Mouse (Mus musculus) embryonic facial prominence, embryonic 12.5 days (tissue): ENCODE measurements around the gene Ppih. TPM values are rescaled to one million over a fixed set of nuclear protein-coding genes. Genes with fewer than 3 reads are reported as not detected.
"Not testable (repeated sequence)": the region's sequence is repeated elsewhere in the genome, so short reads cannot be mapped to it uniquely, and the experiment has no call there.

Experiments
- ATAC-seq: fragments of 200-750 bp; cut with Nextera tagmentation; 2 replicates; pipeline ENCODE4 v1.8.0; 2017; ENCODE audit not compliant: insufficient number of reproducible peaks, insufficient read depth, low FRiP score, low TSS enrichment
- H3K27ac ChIP-seq: fragments of 300-500 bp; sonication (generic); 2 replicates; pipeline ENCODE4 v1.5.1; 2016; ENCODE audit warnings: mild to moderate bottlenecking
- H3K27me3 ChIP-seq: fragments of 300-500 bp; sonication (generic); 2 replicates; pipeline ENCODE4 v1.6.1; 2016; ENCODE audit warnings: mild to moderate bottlenecking, moderate library complexity
- H3K36me3 ChIP-seq: fragments of 300-500 bp; sonication (generic); 2 replicates; pipeline ENCODE4 v1.6.1; 2016; ENCODE audit warnings: mild to moderate bottlenecking
- H3K4me1 ChIP-seq: fragments of 300-500 bp; sonication (generic); 2 replicates; pipeline ENCODE4 v1.6.1; 2016
- H3K4me2 ChIP-seq: fragments of 300-500 bp; sonication (generic); replicated peaks from 2 replicates; pipeline ENCODE4 v1.6.1; 2016; ENCODE audit warnings: mild to moderate bottlenecking, moderate library complexity
- H3K4me3 ChIP-seq: fragments of 300-500 bp; sonication (generic); 2 replicates; pipeline ENCODE4 v1.5.1; 2016; ENCODE audit warnings: mild to moderate bottlenecking
- H3K9ac ChIP-seq: fragments of 300-500 bp; sonication (generic); 2 replicates; pipeline ENCODE4 v1.6.1; 2016; ENCODE audit warnings: mild to moderate bottlenecking, moderate library complexity
- H3K9me3 ChIP-seq: fragments of 300-500 bp; sonication (generic); 2 replicates; pipeline ENCODE4 v1.6.1; 2016; ENCODE audit warnings: mild to moderate bottlenecking, moderate library complexity
- WGBS: fragments of 180-500 bp; shearing (Covaris S2); methylation state at CpG from one replicate; pipeline ENCODE4 v1.1.7; 2016; 5-methylcytosine and 5-hydroxymethylcytosine counted together
- polyA plus RNA-seq: library from polyadenylated mRNA; unstranded; fragments of >200 nt; fragmentation: Nextera tagmentation; extraction: Ambion mirVana; gene quantifications from 2 replicates; pipeline ENCODE4 v1.2.1, GENCODE M21; 2016

Gene Ppih
- polyA plus RNA-seq, 1 experiment from 2014 or later, result 120 TPM

DNA sequence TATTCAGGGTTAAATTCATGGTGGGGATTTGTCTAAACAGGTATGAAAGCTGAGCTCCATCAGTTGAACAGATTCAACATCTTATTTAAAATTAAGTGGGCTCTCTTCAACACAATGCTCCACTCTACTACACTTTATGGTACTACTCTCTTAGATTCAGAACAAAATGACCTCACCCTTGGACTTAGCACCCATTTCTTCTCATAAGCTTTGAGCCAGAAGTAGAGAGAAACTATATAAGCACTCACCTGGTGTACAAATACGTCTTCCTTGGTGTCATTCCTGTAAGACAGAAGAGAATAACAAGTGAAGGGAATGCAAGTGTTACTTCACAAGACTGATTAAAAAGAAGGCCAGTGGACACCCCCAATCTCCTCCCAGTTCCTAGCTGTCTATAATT, 35.5 kb downstream of the Ppih start:
- 91% methylated on average over 1 of the region's 1 CpGs for WGBS
- peaks cover 52% of the 10 kb centered on the region for H3K36me3 ChIP-seq
- no peaks in the 10 kb centered on the region for H3K4me1 ChIP-seq
- H3K4me3 ChIP-seq, result no peak overlapping the region
- no peaks in the 10 kb centered on the region for H3K9me3 ChIP-seq
- H3K27me3 ChIP-seq, result no peaks in the 10 kb centered on the region
- H3K9ac ChIP-seq, result no peak overlapping the region
- H3K4me2 ChIP-seq, result no peak overlapping the region
- H3K27ac ChIP-seq, result no peak overlapping the region
- no peak for ATAC-seq

DNA sequence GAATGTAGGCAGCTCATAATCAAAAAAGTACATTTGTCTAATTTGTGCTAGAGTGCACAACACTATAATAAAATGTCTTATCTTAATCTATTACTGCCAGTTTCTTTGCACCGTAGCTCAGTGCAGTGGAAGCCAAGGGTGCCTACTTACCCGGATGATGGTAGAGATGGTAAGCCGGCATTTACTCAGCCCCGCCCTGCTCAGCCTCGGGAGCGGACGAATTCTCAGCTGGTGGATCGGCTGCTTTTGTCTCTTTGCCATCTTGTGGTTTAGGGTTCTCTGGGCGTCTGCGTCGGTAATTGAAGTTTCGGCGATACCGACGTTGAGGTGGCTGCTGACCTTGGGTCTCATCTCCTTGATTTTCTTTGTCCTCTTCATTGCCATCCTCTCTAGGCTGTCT, 41.6 kb downstream of the Ppih start:
- not testable (repeated sequence) for H3K4me3 ChIP-seq, H3K4me2 ChIP-seq, ATAC-seq, H3K27ac ChIP-seq, H3K9ac ChIP-seq, H3K4me1 ChIP-seq, H3K9me3 ChIP-seq, H3K27me3 ChIP-seq
- H3K36me3 ChIP-seq, result peaks cover 91% of the 10 kb centered on the region
- 90% methylated on average over 15 of the region's 15 CpGs for WGBS

DNA sequence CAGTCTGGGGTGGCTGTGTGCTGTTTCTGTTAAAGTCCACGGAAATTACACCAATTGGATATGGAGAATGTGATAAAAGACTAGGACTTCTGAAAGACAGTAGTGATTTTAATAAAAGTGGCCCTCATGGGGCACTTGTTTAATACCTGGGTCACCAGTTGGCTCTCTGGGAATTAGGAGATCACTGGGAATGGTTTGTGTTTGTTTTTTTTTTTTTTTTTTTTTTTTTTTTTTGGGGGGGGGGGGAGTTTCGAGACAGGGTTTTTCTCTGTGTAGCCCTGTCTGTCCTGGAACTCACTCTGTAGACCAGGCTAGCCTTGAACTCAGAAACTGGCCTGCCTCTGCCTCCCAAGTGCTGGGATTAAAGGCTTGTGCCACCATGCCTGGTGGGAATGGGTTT, 44.6 kb downstream of the Ppih start:
- peaks cover 89% of the 10 kb centered on the region for H3K36me3 ChIP-seq
- no peak overlapping the region for H3K4me2 ChIP-seq
- H3K27ac ChIP-seq, result no peak overlapping the region
- no peaks in the 10 kb centered on the region for H3K4me1 ChIP-seq
- H3K27me3 ChIP-seq, result no peaks in the 10 kb centered on the region
- no peak overlapping the region for H3K4me3 ChIP-seq
- 81% methylated on average over 2 of the region's 2 CpGs for WGBS
- no peak for ATAC-seq
- H3K9ac ChIP-seq, result no peak overlapping the region
- H3K9me3 ChIP-seq, result no peaks in the 10 kb centered on the region

DNA sequence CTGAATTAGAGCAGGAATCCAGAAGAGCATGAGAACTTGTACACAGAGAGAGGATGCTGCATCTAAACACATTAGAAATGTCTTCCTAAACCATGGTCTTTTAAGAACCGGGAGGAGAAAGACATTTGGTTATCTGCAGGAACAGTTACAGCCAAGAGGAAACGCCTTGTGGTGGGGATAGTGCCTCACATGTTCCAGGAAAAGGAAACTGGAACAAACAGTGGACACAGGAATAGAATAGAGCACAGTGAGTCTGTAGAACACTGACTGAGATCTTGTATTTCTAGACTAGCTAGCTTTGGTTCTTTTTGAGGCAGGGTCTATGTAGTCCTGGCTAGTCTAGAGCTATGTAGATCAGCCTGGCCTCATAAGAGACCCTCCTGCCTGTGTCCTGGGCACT, 45.1 kb downstream of the Ppih start:
- no peak for ATAC-seq
- Histone ChIP-seq H3K4me2 (no peak overlapping the region), H3K27me3 (no peaks in the 10 kb centered on the region), H3K9ac (no peak overlapping the region), H3K4me3 (no peak overlapping the region), H3K9me3 (no peaks in the 10 kb centered on the region), H3K27ac (no peak overlapping the region), H3K4me1 (no peaks in the 10 kb centered on the region), H3K36me3 (peaks cover 91% of the 10 kb centered on the region)
- WGBS, result 81% methylated on average over 2 of the region's 2 CpGs

DNA sequence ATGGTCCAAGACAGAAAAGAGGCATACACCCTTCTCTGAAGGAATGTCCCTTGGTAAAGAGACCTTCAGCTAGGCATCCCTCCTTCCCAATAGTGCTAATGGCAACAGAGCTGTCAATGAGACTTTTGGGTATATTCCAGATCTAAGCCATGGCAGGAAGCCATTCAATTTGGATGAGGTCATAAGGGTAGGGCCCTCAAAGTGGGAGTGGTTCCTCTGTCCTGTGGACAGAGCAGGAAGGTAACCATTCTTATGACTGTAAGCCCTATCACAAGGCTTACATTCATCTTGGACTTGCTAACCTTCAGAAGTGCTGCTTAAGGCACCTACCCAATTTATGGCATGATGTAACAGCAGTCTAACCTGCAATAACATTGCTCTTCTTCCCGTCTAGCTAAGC, 45.7 kb downstream of the Ppih start:
- H3K36me3 ChIP-seq, result peaks cover 89% of the 10 kb centered on the region
- H3K4me1 ChIP-seq, result no peaks in the 10 kb centered on the region
- no peak overlapping the region for H3K9ac ChIP-seq
- no peaks in the 10 kb centered on the region for H3K9me3 ChIP-seq
- WGBS, result 76% methylated on average over 1 of the region's 1 CpGs
- no peak overlapping the region for H3K4me2 ChIP-seq
- no peak for ATAC-seq
- no peak overlapping the region for H3K27ac ChIP-seq
- H3K4me3 ChIP-seq, result no peak overlapping the region
- H3K27me3 ChIP-seq, result no peaks in the 10 kb centered on the region

DNA sequence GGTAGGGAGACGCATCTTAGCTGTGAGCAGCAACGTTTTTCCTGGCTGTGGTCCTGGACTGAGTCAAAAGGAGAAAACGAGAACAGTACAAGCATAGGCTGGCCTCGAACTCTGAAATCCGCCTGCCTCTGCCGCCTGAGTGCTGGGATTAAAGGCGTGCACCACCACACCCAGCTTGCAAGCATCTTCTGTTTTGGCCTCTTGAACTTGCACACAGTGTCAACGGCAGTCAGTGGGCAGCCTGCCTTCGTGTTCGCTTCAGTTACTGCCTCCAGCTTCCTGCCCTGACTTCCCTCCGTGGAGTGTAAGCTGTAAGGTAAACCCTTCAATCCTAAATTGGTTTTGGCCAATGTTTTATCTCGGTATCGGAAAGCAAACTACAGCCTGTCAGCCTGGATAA, 53.7 kb downstream of the Ppih start:
- no peak overlapping the region for H3K4me3 ChIP-seq
- 74% methylated on average over 13 of the region's 13 CpGs for WGBS
- no peaks in the 10 kb centered on the region for H3K4me1 ChIP-seq
- H3K9ac ChIP-seq, result no peak overlapping the region
- ATAC-seq, result no peak
- no peak overlapping the region for H3K4me2 ChIP-seq
- H3K27ac ChIP-seq, result no peak overlapping the region
- H3K36me3 ChIP-seq, result peaks cover 17% of the 10 kb centered on the region
- no peaks in the 10 kb centered on the region for H3K9me3 ChIP-seq
- no peaks in the 10 kb centered on the region for H3K27me3 ChIP-seq

DNA sequence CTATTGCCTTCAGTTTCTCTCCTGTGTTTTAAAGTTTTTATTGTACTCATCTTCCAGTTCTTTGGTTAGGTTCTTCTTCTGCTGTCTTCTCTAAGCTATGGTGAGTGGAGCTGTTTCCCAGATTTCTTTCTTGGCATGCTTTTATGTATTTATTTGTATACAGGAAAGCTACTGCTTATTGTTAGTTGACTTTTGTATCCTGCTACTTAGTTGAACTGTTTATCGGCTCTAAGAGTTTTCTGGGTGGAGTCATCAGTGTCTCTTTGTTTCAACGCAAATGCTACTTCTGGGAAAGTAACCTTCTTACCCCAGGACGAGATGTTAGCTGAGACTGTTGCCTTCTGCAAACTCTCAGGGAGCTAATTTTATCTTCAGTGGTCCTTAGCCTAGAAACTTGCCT, 56.9 kb downstream of the Ppih start:
- no peaks in the 10 kb centered on the region for H3K9me3 ChIP-seq
- no peak for ATAC-seq
- 77% methylated on average over 3 of the region's 3 CpGs for WGBS

DNA sequence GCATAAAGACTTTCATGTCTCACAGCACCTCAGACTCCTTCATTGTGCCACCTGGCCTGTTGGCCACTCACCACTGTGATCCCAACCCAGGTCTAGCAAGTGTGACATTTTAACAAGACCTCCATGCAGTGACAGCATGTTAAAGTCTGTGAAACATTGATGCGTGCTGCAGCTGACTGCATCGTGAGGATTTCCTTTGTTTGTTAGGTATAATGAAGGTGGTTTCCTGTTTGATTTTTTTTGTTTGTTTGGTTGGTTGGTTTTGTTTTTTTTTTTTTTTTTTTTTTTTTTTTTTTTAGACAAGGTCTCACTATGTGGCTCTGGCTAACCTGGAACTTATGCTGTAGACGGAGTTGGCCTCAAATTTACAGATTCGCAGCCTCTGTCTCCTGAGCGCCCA, 57.9 kb downstream of the Ppih start:
- no peak for ATAC-seq
- Histone ChIP-seq H3K27me3 (no peaks in the 10 kb centered on the region), H3K36me3 (no peaks in the 10 kb centered on the region), H3K27ac (no peak overlapping the region), H3K4me1 (no peaks in the 10 kb centered on the region), H3K9ac (no peak overlapping the region), H3K4me3 (no peak overlapping the region), H3K9me3 (no peaks in the 10 kb centered on the region), H3K4me2 (no peak overlapping the region)
- 90% methylated on average over 5 of the region's 5 CpGs for WGBS

More for the DNA sequence above, 56.9 kb downstream of the Ppih start:
- no peaks in the 10 kb centered on the region for H3K4me1 ChIP-seq
- H3K27me3 ChIP-seq, result no peaks in the 10 kb centered on the region
- no peak overlapping the region for H3K4me3 ChIP-seq
- no peak overlapping the region for H3K4me2 ChIP-seq
- H3K27ac ChIP-seq, result no peak overlapping the region
- H3K36me3 ChIP-seq, result no peaks in the 10 kb centered on the region
- no peak overlapping the region for H3K9ac ChIP-seq

DNA sequence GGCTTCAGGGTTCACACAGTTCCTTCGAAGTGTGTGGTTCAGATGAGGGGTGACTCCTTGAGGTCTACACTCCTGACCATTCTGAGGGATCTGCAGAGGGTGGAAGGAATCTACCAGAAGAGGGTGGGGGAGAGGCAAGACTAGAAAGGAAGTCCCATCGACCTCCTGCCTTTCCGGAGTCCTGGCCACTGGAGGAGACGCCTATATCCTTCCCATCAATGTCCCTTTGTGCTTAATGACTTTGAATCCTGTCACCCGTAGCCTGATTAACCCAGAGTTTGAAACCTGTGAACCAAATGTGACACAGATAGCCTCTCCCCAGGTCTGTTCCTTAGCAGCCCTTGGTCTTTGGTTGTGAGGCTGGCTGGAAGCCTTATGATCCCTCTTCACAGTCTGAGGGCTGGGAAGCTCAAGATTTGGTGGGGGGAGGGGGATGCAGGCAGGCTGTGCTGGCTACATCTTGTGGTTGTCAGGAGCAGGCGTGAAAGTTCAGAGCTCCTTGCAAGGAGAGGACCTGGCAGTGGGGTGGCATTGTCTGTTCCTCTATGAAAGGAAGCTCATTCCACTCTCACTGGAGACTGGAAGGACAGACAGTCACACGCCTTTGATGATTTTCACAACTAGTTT, 59.1 kb downstream of the Ppih start:
- WGBS, result 61% methylated on average over 7 of the region's 7 CpGs
- Histone ChIP-seq H3K36me3 (no peaks in the 10 kb centered on the region), H3K4me3 (no peak overlapping the region), H3K9me3 (no peaks in the 10 kb centered on the region), H3K4me1 (no peaks in the 10 kb centered on the region), H3K27me3 (no peaks in the 10 kb centered on the region), H3K9ac (no peak overlapping the region), H3K4me2 (no peak overlapping the region), H3K27ac (no peak overlapping the region)
- ATAC-seq, result no peak

DNA sequence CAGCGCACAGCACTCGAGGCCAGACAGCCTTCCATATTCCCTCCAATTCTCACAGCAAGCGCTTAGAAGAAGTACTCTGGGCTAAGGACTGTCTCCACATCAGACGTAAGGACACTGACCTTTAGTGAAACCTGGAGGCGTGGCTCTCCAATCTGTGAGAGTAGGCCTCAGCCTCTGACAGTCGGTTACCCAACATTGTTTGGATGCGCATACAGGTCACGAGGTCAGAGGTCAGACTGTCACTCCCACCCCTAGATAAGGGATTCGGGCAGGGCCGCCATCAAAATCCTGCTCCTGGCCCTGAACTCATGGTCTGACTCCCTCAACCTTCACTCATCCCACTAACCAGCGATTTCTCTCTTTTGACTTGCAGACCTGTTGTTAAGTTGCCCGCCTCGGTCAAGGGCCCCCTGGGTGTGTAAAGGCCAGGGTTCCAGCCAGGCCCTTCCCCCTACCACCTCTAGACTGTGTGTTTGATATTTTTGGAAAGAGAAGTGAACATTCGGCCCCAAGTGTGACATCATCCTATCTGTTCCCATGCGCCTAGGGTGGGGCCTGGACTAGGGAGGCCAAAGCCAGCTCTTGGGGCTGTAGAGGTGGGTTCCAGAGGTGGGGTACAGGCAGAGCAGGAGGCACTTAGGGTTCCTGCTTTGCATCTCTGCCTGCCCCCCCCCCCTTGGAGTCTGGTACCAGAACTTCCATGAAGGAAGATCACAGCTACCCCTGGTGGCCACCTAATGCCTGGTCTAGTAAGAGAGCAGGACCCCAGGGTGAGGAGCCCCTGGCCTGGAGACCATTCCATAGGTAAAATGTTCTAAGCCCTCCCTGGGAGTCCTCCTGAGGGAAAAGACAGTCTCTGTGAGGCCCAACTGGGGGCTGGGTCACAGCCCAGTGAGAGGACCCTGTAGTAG, 60.7 kb downstream of the Ppih start:
- H3K4me1 ChIP-seq, result peaks cover 2% of the 10 kb centered on the region; the same call in 1 of the 2 replicates
- H3K27me3 ChIP-seq, result no peaks in the 10 kb centered on the region
- no peak overlapping the region for H3K9ac ChIP-seq
- no peak overlapping the region for H3K4me2 ChIP-seq
- no peaks in the 10 kb centered on the region for H3K36me3 ChIP-seq
- 84% methylated on average over 15 of the region's 15 CpGs for WGBS
- ATAC-seq, result no peak
- H3K27ac ChIP-seq, result no peak overlapping the region
- H3K4me3 ChIP-seq, result no peak overlapping the region
- H3K9me3 ChIP-seq, result no peaks in the 10 kb centered on the region

DNA sequence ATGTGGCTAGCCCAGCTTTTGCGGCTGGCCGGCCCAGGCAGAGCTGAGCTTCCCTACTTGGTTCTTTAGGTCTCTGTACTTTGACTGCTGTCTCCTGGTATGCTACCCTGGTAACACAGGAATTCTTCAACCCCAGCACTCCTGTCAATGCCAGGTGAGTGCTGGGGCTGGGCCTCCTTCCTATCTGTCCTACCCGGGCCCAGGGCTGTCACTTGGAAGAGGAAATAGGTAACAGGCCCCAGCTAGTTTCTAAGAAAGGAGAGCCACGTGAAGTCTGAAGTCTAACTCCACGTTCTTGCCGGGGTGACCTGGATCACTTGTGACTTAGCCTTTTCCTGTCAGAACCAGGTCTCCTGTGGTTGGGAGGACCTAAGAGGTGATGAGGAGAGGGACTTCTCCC, 63.3 kb downstream of the Ppih start:
- no peak for ATAC-seq
- H3K9me3 ChIP-seq, result no peaks in the 10 kb centered on the region
- no peaks in the 10 kb centered on the region for H3K27me3 ChIP-seq
- H3K4me1 ChIP-seq, result peaks cover 10% of the 10 kb centered on the region
- H3K4me3 ChIP-seq, result no peak overlapping the region
- WGBS, result 78% methylated on average over 6 of the region's 6 CpGs
- H3K4me2 ChIP-seq, result no peak overlapping the region
- H3K36me3 ChIP-seq, result no peaks in the 10 kb centered on the region
- no peak overlapping the region for H3K27ac ChIP-seq
- H3K9ac ChIP-seq, result no peak overlapping the region

DNA sequence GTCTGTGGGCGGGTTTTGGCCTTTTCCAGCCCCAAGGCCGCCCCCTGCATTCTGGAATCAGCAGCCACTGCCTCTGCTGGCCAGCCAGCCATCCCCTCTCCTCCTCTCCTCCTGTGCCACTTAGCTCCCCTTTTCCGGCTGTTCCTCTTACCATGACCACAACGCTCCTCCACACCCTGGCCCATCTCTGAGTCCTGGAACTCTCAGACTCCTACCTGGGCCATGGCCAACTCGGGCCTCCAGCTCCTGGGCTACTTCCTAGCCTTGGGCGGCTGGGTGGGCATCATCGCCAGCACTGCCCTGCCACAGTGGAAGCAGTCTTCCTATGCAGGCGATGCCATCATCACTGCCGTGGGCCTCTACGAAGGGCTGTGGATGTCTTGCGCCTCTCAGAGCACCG, 65.0 kb downstream of the Ppih start, which contains the start of gene Cldn19:
Cldn19 (plus strand) TSS at position 64 of the 400 bp plus-strand sequence.
- ATAC-seq, result no peak
- Histone ChIP-seq H3K27me3 (no peaks in the 10 kb centered on the region), H3K9me3 (no peaks in the 10 kb centered on the region), H3K27ac (0 out of 2 replicates have a peak within 1 kb of the TSS, but pooled peaks have one; percentile 54), H3K4me2 (no peak within 1 kb of the TSS), H3K9ac (no peak within 1 kb of the TSS; the same call in none of the 2 replicates), H3K4me3 (no peak within 1 kb of the TSS), H3K4me1 (peaks cover 10% of the 10 kb centered on the region), H3K36me3 (no peaks in the 10 kb centered on the region)
- 73% methylated on average over 12 of the region's 12 CpGs for WGBS
